Mouse (Mus musculus) 3134 (cell line): ENCODE results near the gene Krtap19-5.

Source experiments
- DNase-seq: peaks from one replicate; pipeline ENCODE4 v3.0.0-alpha.2; 2011; ENCODE audit warnings: low spot score; ENCODE audit not compliant: insufficient read length; ENCODE audit errors: extremely low read depth

Gene Krtap19-5

DNA sequence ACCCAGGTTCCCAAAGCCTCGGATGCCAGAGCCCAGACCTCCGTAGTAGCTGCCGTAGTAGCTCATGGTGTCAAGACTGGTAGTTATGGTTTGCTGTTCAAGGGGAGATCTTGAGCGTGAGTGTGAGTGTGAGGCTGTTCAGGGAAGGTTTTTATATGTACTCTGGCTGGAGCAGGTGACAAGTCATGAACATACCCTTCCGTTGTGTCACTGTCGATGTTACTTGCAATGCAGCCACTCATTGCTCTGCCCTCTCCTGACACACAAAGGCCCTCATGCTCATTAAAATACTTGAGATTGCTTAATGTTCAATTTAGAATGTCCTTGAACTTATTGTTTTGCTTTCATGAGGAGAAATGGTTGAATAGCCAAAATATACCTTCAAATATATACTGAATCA, at the start of gene Krtap19-5:
Gene Krtap19-5 (minus strand): TSS at position 101 of the 400 bp plus-strand sequence.
- no peak for DNase-seq

DNA sequence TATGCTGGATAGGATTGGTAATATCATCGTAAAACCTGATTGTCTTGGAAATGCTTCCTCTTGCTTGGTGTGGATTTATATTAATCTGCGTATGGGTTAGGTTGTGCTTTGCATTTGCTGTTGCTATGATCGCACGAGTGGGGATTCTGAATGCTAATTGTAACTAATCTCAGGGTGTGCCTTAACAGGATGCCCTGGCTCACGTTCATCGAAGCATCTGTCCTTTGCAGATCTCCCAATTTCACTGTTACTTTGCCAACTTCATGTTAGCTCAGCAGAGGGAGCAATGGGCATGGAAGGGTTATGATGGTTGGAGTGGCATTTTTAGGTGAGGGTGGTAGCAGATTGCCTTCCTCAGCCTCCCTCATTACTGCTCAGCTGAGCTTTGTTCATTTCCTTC, 44.8 kb upstream of the Krtap19-5 start:
- DNase-seq = no peak

DNA sequence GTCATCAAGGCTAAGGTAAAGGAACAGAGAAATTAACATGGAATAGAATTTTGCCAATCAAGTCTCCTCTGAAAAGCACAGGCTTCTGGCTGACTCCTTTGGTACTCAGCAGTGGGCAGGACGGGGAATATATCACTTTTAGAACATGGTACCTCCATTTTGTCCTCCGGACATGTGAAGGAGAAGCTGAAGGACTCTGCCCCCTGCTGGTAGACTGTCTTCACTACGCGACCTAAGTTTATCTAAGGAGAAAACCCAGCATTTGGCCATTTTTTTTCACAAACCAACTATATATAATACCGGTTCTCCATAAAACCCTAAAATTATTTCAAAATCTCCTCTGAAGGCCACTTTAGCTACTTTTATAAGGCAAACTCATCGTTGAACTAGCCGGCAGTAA, 42.0 kb upstream of the Krtap19-5 start:
- no peak for DNase-seq

DNA sequence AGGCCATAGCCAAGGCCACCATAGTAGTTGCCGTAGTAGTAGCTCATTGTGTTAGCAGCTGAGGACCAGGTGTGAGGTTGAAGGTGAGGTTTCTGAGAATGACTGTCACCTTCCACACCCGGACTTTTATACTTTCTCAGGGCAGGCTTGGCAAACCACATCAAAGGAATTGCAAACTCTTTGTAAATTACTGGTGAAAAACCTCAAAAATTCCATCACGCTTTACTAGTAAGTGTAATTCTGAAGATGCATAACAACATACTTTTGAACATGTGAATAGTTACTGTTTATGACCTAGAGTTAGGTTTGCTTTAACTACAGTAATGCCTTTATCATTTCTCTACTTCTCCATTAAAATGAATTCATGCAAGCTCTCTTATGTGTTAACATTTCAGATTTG, 35.9 kb upstream of the Krtap19-5 start, which contains the start of gene Krtap19-9b:
Gene Krtap19-9b (minus strand): TSS at position 101 of the 400 bp plus-strand sequence.
- DNase-seq = no peak

DNA sequence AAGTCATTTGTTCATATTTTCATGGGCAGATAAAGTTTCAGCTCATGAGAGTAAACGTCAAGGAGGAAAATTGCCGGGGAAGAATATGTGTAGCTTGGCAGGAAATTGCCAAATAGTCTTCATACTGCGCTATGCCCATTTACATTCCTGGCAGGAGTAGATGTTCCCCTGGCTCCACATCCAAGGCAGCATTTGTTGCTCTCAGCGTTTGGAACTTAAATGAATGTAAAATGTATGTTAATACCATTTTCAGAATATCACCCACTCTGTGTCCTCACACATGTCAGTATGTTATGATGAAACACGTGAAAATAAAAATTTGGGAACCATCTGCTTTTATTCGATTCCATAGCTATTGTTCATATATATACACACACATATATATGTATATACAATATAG, 9.4 kb downstream of the Krtap19-5 start:
- DNase-seq = no peak

DNA sequence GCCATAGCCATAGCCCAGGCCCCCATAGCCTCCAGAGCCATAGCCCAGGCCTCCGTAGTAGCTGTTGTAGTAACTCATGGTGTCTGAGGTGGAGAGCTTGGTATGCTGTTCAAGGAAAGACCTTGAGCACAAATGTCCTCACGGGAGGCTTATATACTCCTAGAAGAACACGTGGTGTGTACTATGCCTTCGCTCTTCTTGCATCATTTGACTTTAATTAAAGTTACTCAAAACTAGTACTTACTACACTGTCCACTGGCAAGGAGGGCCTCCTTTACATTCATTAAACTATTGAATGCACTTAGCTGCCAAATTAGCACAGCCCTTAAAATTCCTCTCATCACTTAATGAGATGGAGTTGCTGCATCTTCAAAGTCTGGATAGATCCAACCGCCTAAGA, 11.3 kb downstream of the Krtap19-5 start, which contains the start of gene Krtap19-4:
Gene Krtap19-4 (minus strand): TSS at position 101 of the 400 bp plus-strand sequence.
- DNase-seq = no peak

DNA sequence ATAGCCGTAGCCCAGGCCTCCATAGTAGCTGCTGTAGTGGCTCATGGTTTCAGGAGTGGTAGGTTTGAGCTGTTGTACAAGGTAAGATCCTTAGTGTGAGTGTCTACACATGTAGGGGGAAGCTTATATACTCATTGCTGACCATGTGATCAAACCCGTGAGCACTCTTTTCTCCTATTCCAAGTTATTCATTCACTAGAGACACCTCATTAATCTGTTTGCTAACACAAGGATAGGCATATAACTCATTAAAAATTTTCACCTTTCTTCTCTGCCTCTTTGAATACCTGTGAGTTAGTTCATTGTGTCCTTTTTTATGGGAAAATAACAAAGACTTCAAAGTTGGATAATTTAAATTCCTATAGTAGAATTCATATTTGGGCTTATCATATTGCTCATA, 18.3 kb downstream of the Krtap19-5 start, which contains the start of gene Krtap19-3:
Gene Krtap19-3 (minus strand): TSS at position 101 of the 400 bp plus-strand sequence.
- no peak for DNase-seq

DNA sequence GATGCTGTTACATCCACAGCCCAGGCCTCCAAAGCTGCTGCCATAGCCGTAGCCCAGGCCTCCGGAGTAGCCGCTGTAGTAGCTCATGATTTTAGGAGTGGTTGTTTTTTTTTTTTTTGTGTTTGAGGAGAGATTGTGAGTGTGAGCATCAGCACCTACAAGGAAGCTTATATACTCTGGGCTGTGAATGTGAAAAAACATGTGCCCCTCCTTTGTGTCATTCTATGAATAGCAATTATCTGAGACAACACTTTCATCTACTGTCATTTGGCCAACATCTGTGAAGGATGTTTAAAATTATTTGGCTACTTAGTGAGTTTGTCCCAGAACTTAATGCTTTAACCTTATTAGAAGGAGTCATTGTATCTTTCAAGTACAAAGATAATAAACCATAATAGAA, 22.1 kb downstream of the Krtap19-5 start, which contains the start of gene Krtap19-2:
Gene Krtap19-2 (minus strand): TSS at position 101 of the 400 bp plus-strand sequence.
- DNase-seq = no peak

DNA sequence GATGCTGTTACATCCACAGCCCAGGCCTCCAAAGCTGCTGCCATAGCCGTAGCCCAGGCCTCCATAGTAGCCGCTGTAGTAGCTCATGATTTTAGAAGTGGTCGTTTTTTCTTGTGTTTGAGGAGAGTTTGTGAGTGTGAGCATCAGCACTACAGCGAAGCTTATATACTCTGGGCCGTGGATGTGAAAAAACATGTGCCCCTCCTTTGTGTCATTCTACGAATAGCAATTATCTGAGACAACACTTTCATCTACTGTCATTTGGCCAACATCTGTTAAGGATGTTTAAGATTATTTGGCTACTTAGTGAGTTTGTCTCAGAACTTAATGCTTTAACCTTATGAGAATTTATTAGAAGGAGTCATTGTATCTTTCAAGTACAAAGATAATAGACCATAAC, 26.9 kb downstream of the Krtap19-5 start, which contains the start of gene Krtap19-1:
Gene Krtap19-1 (minus strand): TSS at position 101 of the 400 bp plus-strand sequence.
- no peak for DNase-seq

DNA sequence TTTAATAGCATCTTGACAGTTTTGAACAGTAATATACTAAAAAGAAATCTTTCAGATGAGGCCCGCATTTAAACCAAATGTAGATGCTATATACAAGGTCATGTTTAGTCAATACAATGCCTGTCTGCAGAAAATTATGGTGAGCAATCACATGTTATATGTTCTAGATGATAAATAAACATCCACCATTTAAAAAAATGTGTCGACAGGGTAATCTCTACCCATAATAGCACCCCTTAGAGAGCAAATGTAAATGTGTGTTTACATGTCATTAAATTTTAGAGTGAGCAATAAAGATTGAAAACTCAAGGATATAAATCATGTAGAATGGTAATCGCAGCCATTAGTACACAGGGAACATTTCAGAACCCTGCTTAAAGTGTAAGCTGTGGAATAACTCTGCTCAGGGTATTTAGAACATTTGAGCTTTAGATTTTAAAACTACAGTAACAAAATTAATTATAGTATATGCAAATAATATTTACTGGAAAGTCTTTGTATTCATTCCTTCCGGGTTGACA, 31.3 kb downstream of the Krtap19-5 start:
- DNase-seq = no peak

DNA sequence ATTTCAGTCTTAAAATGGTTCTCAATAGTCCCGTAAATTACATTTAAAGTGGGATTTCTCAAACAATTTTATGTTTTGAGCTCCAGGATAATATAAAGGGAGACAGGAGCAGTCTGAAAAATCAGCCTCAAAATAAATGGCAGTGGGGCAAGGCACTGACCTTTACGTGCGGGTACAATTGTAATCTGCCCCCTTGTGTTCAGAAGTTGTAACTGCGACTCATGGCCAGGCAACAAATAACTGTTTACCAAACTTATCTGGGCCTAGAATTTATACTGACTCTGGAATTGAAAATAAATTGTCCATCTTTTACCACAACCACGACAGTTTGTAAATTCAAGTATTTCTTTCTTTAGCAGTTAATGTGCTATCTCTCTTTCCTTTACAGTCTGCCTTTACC, 44.8 kb downstream of the Krtap19-5 start:
- no peak for DNase-seq

DNA sequence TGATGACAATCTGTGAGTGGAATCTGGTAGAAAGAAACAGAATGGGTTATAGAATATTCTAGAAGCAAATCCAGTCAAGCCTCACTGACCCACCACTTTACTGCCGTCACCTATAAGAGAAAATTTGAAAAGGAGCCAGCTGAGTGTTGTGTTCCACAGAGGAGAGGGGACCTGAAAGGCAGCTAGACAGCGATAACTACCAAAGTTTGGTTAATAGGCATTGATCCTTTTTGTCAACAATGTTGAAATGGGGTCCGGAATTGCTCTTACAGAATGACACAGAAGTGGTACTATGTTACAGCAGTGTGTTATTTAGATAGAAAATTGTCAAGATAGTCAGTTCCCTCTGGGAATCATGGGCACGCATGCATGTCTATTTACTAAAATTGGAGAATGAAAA, 47.7 kb downstream of the Krtap19-5 start:
- no peak for DNase-seq

DNA sequence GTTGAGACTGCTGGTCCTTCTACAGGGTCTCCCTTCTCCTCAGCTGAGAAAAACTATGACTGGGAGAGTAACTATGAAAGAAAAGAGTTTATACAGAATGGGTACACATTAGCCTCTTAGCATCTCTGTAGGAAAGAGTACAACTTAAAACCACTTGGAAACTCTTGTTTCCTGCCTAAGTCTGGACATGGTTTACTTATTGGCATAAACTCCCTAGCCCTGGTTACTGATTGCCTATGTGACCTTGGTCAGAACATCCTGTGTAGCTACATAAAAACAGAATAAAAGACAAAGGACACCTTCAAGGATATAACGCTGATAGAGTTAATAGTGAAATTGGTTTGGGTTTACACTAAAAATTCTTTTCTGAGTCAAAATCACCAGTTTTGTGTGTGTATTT, 48.9 kb downstream of the Krtap19-5 start:
- no peak for DNase-seq
